Mouse (Mus musculus): ENCODE data around the gene Gosr2.

GRCm38 (mm10) chr11:103661863-103662262 is 35.8 kb downstream of the Gosr2 start:
- TF ChIP-seq CTCF (IDR thresholded peaks at IDR 0.05; ENCODE audit: extremely low read depth, insufficient read depth, low read length) (no peak), POLR2A (IDR thresholded peaks at IDR 0.05; ENCODE audit: extremely low read depth, insufficient read depth, low read length) (no peak)

All from cortical plate, adult 2 months (tissue).